Mouse (Mus musculus) heart, adult 2 months (tissue): ENCODE data around the gene Hist2h2aa2.

Experiments used
- CTCF ChIP-seq: fragments of 200-600 bp; IDR thresholded peaks from 2 replicates; pipeline ENCODE4 v1.8.1; 2022; ENCODE audit warnings: antibody characterized with exemption, mild to moderate bottlenecking, moderate library complexity
- EP300 ChIP-seq: fragments of 200-500 bp; IDR thresholded peaks from 2 replicates; pipeline ENCODE4 v1.6.1; 2011; ENCODE audit warnings: low read depth, low read length, control low read depth; ENCODE audit not compliant: insufficient read depth
- POLR2A ChIP-seq: fragments of 200-500 bp; IDR thresholded peaks from 2 replicates; pipeline ENCODE4 v1.6.1; 2011; ENCODE audit warnings: mild to moderate bottlenecking, low read depth, low read length, control low read depth; ENCODE audit not compliant: insufficient read depth

DNA sequence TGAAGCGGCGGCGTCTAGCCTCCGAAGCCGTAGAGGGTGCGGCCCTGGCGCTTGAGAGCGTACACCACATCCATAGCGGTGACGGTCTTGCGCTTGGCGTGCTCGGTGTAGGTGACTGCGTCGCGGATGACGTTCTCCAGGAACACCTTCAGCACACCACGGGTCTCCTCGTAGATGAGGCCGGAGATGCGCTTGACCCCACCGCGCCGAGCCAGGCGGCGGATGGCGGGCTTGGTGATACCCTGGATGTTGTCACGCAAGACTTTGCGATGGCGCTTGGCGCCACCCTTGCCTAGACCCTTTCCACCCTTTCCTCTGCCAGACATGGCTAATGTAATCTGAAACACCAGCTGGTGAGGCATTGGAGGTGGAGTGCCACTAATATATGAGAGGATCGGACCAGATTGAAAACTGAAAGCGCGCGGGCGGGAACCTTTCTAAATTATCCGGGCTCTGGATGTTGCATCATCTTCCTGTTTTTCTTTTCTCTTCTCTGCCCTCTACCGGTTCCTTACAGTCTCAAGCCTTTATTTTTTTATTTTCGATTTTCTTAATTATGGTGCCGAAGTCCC is 23.0 kb upstream of the Hist2h2aa2 start, which contains the start of gene Hist2h4:
- TF ChIP-seq CTCF (peak; percentile 85), POLR2A (peak; percentile 100), EP300 (peak; percentile 97)
